ENCODE assay signal across 10 mouse cellular contexts in genomic region chr4:40839251-40839650, GRCm38 (mm10). TPM values are rescaled to one million over a fixed set of nuclear protein-coding genes. Genes with fewer than 3 reads are reported as not detected.
DNase-seq lines count a peak whose midpoint lies in the region; ATAC-seq and TF ChIP-seq lines count a peak whose summit lies in the region.
"Had no signal": no experiment of that assay in that cellular context is flagged by ENCODE, and none has a peak within 500 bp of the region (broad histone marks: within the 10 kb centered on the region; RNA-seq: fewer than 3 reads in every experiment).

No protein-coding gene starts in this region.

- H3K27me3 ChIP-seq in lung, postnatal 0 days (replicated peaks; ENCODE audit: insufficient read depth, low read length) = no peaks in the 10 kb centered on the region
- H3K27me3 ChIP-seq in hindbrain, embryonic 11.5 days (ENCODE audit: control insufficient read depth, insufficient read depth, low read length) = no peaks in the 10 kb centered on the region

- TF ChIP-seq EP300 in lung, postnatal 0 days (IDR thresholded peaks at IDR 0.05) = peak; percentile 62

- H3K4me2 ChIP-seq in lung, postnatal 0 days (replicated peaks; ENCODE audit: low read depth, low read length) = 0 out of 2 replicates have a peak overlapping the region, but pooled peaks have one; percentile 1
- H3K4me2 ChIP-seq in hindbrain, embryonic 11.5 days (replicated peaks; ENCODE audit: low read depth, low read length) = no peak overlapping the region

- no peak for TF ChIP-seq CTCF in lung, postnatal 0 days (IDR thresholded peaks at IDR 0.05)

- peak overlapping the region; percentile 68 for H3K27ac ChIP-seq in lung, postnatal 0 days (ENCODE audit: low read length)
- H3K27ac ChIP-seq in hindbrain, embryonic 11.5 days (ENCODE audit: low read depth, low read length) = no peak overlapping the region

- peak; percentile 75 for ATAC-seq in lung, postnatal 0 days
- no peak for ATAC-seq in hindbrain, embryonic 11.5 days (ENCODE audit: low FRiP score)
- ATAC-seq: midbrain, embryonic 16.5 days had no signal

- H3K9ac ChIP-seq in lung, postnatal 0 days (replicated peaks; ENCODE audit: low read depth) = no peak overlapping the region
- H3K9ac ChIP-seq in hindbrain, embryonic 11.5 days (ENCODE audit: low read depth, low read length) = no peak overlapping the region

- 45% methylated on average over 12 of the region's 12 CpGs for WGBS in lung, postnatal 0 days
- 92% methylated on average over 12 of the region's 12 CpGs for WGBS in hindbrain, embryonic 11.5 days

- DNase-seq in lung, adult 18-20 months = peak; percentile 61 to 63
- no peak for DNase-seq in lung, postnatal 10 days
- DNase-seq in T-cell, adult 2 months (ENCODE audit: low spot score) = peak; percentile 80
- peak; percentile 69 for DNase-seq in lung, postnatal 0 days (ENCODE audit: low spot score)
- DNase-seq in thymus, postnatal 14 days = peak; percentile 78
- DNase-seq in hindbrain, embryonic 11.5 days (ENCODE audit: low spot score) = no peak
- no peak for DNase-seq in embryo, embryonic 9.5 days (ENCODE audit: extremely low spot score)
- DNase-seq: gastrocnemius, postnatal 14 days; layer of hippocampus, postnatal 36 days had no signal

- H3K36me3 ChIP-seq in lung, postnatal 0 days (ENCODE audit: insufficient read depth, low read length) = no peaks in the 10 kb centered on the region
- H3K36me3 ChIP-seq in hindbrain, embryonic 11.5 days (ENCODE audit: control insufficient read depth, insufficient read depth, low read length) = no peaks in the 10 kb centered on the region

- peaks cover 31% of the 10 kb centered on the region for H3K4me1 ChIP-seq in lung, postnatal 0 days (ENCODE audit: insufficient read depth, low read depth, low read length)
- no peaks in the 10 kb centered on the region for H3K4me1 ChIP-seq in hindbrain, embryonic 11.5 days (replicated peaks; ENCODE audit: control insufficient read depth, insufficient read depth, low read length)

- H3K4me3 ChIP-seq in lung, postnatal 0 days (ENCODE audit: low read depth, low read length) = no peak overlapping the region
- no peak overlapping the region for H3K4me3 ChIP-seq in hindbrain, embryonic 11.5 days (ENCODE audit: low read depth, low read length)

- H3K9me3 ChIP-seq in lung, postnatal 0 days (ENCODE audit: low read length) = no peaks in the 10 kb centered on the region
- no peaks in the 10 kb centered on the region for H3K9me3 ChIP-seq in hindbrain, embryonic 11.5 days (ENCODE audit: control insufficient read depth, low read length)

RNA-seq across cellular contexts. Expression of gene B4galt1, which starts 14.6 kb away (rescaled TPM):
- polyA plus RNA-seq in lung, postnatal 0 days (2015; fragmentation: Nextera tagmentation; extraction: Ambion mirVana) = 82.9 and 89.4 TPM in 2 replicates
- polyA plus RNA-seq in hindbrain, embryonic 11.5 days (2014; fragmentation: Nextera tagmentation; extraction: Ambion mirVana) = 15.1 and 16.2 TPM in 2 replicates

Comparison
In these comparisons a context has a peak if more than half of its experiments do, and no peak if none do; other contexts are left out.
1. DNase-seq: peak in lung, adult 18-20 months (2 of 2), T-cell, adult 2 months (single experiment), lung, postnatal 0 days (single experiment) and thymus, postnatal 14 days (single experiment); none in lung, postnatal 10 days (single experiment), hindbrain, embryonic 11.5 days (single experiment) and embryo, embryonic 9.5 days (single experiment).